Mouse (Mus musculus) adrenal gland, postnatal 4 days (tissue): ENCODE data around the gene Wrb. TPM values are rescaled to one million over a fixed set of nuclear protein-coding genes. Genes with fewer than 3 reads are reported as not detected.

ENCODE experiments used
- total RNA-seq, 2 experiments: library from RNA; stranded (reverse); gene quantifications; 2 replicates each; pipeline ENCODE4 v1.2.3; 2021

Gene Wrb
- total RNA-seq, 2 experiments from 2014 or later, result 31.5 to 31.9 TPM

Other genes with a start within 250 kb of the Wrb start
- 10 to 100 TPM; 37.9 to 40.5 TPM for gene Psmg1, start 154.4 kb upstream of the Wrb start, total RNA-seq
- 100 to 1,000 TPM in 1 of 2 experiments, 10 to 100 TPM in 1; 83.2 to 103 TPM for gene Brwd1, start 62.9 kb upstream of the Wrb start, total RNA-seq
- gene Hmgn1, start 17.7 kb upstream of the Wrb start, total RNA-seq, result 100 to 1,000 TPM; 270 to 285 TPM
- gene Lca5l, start 46.9 kb downstream of the Wrb start, total RNA-seq, result 1 to 10 TPM; 3.2 to 4.4 TPM
- gene Sh3bgr, start 55.0 kb downstream of the Wrb start, total RNA-seq, result 10 to 100 TPM in 1 of 2 experiments, 1 to 10 TPM in 1; 9.0 to 23.2 TPM
- 1 to 10 TPM in 1 of 2 experiments, under 1 TPM in 1; 0.37 to 1.8 TPM for gene B3galt5, start 90.4 kb downstream of the Wrb start, total RNA-seq